Mouse (Mus musculus): ENCODE measurements around the gene Rtkn. TPM values are rescaled to one million over a fixed set of nuclear protein-coding genes. Genes with fewer than 3 reads are reported as not detected.
A peak's percentile ranks its signal among the peaks of the same experiment; 100 is the strongest.
"Not testable (repeated sequence)": the region's sequence is repeated elsewhere in the genome, so short reads cannot be mapped to it uniquely, and the experiment has no call there.

Gene Rtkn
- polyA plus RNA-seq, 1 experiment = 30.2 TPM

DNA sequence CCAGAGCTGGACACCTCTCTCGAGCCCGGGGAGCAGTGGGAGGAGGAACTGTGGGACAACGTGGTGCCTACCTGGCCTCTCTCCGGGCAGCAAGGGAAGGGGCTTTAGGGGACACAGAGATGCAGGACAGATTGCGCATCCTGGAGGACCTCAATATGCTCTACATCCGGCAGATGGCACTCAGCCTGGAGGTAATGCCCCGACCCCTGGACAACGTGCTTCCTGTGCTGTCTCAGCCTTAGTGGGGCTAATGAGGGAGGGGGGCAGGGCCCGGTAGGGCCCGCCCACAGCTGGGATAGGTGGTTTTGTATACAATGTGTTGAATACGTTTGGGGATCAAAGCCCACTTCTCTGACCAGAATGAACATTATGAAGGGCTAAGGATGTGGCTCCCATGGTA lies 2.8 kb downstream of the Rtkn start:
- DNase-seq (ENCODE audit: low read depth) = no peak

DNA sequence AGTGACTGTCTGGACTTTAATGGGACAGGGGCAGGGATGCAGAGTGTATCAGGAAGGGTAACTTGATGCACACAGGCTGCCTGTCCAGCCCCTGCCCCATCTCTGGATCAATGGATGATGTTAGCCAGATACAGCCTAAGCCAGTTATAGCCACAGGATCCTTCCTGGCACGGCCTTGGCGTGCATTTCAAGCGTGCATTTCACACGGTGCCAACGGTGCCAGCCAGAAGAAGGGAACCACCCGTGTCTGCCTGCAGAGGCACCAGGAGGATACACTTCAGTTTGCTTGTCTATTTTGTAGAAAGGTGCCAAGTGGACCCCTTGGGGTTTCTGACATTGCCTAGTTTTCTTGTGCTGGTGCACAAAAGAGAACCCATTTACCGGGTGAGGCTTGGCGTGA lies 4.8 kb downstream of the Rtkn start:
- no peak for DNase-seq (ENCODE audit: low read depth)

DNA sequence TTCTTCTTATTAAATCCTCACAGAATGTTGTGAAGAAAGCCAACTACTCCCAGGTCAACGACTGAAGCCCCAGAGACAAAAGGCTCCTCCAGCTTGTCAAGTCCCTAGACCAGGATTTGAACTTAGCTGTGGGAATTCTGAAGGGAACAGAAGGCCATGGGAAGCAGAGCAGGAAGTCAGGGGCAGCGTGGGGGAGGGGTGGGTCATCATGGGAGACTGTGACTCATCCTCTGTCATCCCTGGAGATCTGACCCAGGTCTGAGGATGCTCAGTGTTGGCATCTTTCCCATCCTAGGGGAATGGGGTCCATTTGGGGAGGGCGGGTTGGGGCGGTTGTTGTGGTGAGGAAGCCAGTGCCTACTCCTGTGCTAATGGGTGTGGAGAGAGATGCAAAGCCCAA lies 6.4 kb downstream of the Rtkn start:
- no peak for DNase-seq (ENCODE audit: low read depth)

DNA sequence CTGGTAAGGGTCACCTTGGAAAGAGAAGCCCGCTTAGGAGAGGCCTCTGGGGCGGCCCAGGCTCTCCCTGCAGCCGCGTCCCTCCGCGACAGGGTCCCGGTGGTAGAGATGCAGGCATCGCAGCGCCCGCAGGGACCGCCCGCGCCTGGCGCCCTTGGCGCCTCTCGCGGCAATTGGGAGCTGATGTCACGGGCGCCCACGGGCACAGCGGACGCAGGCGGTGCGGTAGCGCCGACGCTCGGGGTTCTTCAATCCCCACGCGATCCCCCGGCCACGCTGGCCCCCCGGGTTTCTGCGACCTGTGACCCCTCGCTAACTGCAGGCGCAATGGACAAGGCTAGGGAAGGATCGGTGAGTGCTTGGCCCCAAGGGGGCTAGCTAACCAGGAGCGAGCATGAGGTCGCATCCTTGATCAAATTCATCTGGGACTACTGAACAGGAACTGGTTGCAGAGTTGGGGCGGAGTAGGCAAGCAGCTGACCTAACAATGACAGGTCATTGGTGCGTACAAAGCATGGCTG lies 7.0 kb downstream of the Rtkn start:
- no peak for DNase-seq (ENCODE audit: low read depth)

DNA sequence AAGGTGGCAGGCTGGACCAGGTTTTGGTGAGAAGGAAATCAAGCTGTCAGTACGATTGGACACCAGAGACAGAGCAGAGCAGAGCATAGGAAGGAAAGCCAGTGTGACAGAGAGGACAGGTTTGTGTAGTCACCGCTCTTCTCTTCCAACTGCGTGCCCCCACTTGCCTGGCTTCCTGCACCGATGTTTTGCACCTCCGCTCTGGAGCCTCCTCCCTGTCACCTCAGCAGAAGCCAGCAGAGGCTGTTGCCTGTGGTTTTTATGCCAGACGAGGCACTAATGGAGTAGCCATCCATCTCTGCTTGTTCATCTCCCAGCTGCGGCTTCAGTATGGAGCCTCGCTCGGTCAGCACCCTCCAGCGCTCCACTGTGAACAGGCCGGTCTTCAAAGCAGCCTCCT lies 7.6 kb downstream of the Rtkn start:
- no peak for DNase-seq (ENCODE audit: low read depth)

DNA sequence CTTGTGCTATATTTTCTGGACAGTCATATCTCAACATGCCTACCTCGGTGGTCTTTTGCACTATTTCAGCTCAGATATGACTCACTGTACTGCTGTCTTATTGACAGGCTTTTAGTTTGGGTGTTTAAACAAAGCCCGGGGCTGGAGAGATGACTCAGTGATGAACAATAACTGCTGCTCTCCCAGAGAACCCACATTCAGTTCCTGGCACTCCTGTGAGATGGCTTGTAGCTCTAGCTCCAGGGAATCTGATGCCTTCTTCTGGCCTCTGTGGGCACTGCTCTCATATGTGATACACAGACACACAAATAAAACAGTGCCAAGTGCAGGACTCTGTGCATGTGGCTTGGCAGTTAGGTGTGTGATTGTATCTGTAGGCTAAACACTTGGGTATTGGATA lies 9.9 kb downstream of the Rtkn start:
- DNase-seq (ENCODE audit: low read depth) = no peak

DNA sequence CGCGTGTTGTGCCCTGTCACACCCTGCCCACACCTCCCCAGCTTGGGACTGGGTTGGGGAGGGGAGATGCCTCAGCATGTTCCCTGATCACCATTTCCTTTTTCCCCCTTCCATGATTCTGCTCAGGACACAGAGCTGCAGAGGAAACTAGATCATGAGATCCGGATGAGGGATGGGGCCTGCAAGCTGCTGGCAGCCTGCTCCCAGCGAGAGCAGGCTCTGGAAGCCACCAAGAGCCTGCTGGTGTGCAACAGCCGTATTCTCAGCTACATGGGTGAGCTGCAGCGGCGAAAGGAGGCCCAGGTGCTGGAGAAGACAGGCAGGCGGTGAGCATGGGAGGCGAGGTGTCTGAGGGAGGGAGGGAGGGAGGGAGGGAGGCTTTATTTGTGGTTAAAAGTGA lies 10.5 kb downstream of the Rtkn start:
- no peak for DNase-seq (ENCODE audit: low read depth)

DNA sequence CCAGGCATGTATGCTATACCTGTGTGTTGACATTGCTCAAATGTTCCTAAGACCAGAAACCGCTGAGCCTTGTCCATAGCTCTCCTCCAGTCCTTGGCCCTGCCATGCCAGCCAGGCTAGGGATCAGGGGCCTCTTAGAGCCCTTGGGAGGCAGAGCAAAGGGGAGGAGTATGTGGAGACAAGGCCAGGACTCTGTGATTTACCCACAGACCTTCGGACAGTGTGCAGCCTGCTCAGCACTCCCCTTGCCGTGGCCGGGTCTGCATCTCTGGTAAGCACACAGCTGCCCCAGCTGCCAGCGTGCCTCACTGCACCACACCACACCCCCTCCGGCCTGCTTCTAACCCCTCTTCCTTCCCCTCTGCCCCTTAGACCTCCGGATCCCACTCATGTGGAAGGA lies 12.0 kb downstream of the Rtkn start:
- no peak for DNase-seq (ENCODE audit: low read depth)

DNA sequence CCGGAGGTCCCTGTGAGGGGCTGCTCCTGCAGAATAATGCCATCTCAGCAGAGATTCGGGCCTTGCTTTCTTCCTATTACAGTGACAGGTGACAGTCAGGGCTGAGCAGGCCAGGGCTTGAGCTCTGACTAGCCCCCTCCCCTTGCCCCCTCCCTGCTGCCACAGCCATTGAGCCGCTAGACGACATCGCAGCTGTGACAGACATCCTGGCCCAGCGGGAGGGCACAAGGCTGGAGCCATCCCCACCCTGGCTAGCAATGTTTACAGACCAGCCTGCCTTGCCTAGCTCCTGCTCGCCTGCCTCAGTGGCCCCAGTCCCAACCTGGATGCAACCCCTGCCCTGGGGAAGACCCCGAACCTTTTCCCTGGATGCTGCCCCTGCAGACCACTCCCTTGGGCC lies 16.5 kb downstream of the Rtkn start:
- no peak for DNase-seq (ENCODE audit: low read depth)

DNA sequence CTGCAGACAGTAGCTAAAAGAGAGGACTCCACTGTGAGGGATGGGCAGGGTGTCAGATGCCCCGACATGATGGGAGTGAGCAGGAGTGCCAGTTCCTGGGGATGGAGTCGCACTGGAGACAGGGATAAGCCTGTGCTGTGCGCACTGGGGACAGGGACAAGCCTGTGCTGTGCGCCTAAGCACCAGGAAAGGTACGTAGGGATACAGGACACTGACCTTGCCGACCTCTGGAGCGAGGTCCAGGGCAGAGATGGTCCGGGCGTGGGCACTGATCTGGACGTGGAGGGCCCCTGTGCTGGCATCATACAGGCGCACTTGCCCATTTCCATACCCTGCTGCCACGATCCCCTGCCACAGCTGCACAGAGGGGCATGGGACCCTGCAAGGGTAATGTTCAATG lies 17.8 kb downstream of the Rtkn start:
- no peak for DNase-seq (ENCODE audit: low read depth)

DNA sequence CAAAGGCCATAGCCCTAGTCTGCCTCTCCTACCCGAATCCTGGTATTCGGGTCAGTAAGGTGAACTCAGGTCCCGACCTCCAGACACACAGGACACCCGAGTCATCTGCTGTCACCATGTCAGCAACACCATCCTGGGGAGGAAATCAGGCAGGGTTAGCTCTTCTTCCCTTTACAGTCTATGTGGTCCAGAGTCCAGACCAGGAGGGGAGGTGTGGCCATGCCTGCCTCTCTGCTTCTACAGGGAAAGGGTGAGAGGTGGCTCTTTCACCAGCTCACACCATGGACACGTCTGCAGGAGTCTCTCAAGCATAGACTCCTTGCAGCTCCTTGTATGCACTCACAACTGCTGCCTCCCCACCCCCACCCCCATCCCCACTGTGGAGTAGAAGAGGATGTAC lies 18.2 kb downstream of the Rtkn start:
- DNase-seq (ENCODE audit: low read depth) = no peak

DNA sequence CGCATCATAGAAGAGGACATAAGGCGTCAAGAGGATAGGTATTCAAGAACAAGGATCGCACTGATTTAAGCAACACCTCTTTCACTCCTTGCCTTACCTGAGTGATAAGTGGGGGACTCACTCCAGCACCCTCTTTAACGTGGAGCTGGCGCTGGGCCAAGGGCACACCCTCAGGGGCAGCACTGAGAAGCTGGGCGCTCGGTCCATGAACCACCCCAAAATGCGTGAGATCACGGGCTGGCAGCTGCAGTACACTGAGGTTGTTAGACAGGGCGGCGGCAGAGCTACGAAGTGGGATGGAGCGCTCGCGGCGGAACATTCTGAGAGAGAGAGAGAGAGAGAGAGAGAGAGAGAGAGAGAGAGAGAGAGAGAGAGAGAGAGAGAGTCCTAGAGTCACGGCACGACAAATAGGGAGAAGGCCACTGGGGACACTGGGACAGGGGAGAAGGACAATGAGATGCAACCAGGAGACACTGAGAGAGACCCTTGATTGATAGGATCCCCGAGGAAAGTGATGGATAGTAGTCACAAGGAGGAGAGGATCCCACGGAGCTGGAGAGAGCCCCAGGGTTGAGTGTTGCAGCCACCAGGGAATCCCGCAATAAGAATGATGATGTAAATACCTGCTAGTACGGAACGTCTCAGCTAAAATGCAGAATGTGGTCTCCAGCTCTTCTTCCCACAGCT lies 20.4 kb downstream of the Rtkn start:
- no peak for DNase-seq (ENCODE audit: low read depth)

DNA sequence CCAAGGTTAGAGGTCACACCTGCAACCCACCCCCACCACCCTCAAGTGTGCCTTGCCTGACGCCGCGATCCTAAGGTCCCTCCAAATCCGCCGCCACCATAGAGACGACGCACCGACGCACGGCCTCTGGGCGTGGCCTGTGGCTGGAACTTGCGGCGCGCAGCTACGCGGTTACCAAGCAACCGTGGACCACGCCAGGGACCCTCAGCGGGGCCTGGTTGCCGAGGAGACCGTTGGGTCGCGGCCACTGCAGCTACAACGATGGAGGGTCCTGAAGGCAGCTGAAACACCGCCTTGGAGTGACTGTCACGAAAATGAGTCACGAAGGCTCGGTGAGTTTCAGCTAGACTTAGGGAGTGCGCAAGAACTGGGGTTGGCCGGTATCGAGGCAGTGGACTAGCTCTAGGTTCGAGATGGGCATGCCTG lies 21.0 kb downstream of the Rtkn start, which contains the start of the genes Wdr54 and 1700003E16Rik:
Wdr54 (minus strand) TSS at position 139 of the 426 bp plus-strand sequence.
1700003E16Rik (plus strand) TSS at position 146 of the 426 bp plus-strand sequence.
- DNase-seq (ENCODE audit: low read depth) = no peak

DNA sequence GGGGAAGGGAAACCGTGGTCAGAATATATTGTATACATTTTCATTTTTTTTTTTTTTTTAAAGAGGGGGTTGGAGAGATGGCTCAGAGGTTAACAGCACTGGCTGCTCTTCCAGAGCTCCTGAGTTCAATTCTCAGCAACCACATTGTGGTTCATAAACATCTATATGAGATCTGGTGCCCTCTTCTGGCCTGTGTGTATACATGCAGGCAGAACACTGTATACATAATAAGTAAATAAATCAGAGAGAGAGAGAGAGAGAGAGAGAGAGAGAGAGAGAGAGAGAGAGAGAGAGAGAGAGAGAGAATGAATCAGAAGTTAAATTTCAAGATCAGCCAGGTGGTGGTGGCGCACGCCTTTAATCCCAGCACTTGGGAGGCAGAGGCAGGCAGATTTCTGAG lies 24.2 kb downstream of the Rtkn start:
- DNase-seq (ENCODE audit: low read depth) = not testable (repeated sequence)

DNA sequence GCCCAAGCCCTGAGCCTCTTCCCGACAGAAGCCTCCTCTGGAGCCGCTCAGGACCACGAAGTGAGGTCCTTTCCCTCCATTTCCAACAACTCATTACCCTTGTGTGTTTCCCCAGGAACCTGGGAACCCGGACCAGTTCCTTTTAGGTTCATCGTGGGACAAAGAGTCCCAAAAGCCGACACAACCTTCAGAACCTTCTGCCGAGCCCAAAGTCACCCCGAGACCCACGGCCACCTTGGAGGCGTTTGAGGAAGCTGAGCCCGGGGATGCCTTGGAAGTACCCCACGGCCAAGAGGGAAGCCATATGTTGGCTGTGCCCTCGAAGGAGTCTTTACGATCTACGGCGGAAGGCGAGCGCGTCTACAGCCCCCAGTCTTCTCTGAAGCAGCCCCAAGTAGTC lies 26.2 kb downstream of the Rtkn start:
- DNase-seq (ENCODE audit: low read depth) = no peak

DNA sequence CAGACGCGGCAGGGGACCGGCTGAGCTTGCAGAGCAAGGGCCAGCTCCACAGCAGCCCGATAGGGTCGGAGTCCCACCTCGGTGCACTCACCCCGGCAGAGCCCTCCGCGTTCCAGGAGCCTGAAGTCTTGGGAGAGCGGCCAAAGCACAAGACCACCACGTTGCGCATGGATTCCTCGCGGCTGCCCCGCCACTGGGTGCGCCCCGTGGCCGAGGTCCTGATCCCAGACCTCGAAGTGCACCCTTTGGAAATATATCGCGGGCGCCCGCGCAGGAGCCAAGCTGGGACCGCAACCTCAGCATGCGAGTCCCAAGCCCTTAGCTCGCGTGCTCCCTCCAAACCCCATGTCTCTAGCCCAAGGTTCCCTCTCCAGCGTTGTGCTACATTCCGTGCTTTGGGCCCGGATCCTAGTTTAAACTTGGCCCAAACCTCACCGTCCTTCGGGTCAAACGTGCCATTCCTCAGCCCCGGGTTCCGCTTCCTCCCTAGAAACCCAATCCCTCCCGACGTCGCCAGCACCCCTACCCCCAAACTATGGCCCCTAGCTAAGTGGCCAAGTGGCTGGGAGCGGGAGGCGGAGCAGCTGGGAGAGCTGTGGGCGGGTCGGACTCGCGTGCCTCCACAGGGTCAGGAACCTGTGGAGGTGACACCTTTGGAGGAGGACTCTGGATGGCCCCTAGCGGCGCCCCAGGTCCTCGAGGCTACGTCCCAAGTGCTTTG lies 26.8 kb downstream of the Rtkn start:
- DNase-seq (ENCODE audit: low read depth) = no peak

DNA sequence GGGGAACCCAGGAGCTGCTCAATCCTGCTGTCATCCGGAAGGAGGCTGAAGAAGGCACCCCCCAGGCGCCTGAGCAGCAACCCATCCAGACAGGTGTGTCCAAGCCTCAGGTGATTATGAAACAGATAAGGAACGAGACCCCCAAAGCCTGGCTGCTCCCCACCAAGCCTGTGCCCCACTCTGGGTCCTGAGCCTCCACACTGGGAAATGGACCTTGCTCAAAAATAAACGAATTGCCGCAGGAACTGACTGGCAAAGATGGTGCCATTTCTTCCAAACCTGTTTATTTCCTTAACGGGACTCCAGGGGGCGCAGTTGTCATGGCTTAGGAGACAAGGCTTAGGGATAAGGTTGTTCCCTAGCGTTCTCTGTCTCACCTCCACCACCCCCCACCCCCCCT lies 27.4 kb downstream of the Rtkn start:
- DNase-seq (ENCODE audit: low read depth) = no peak

DNA sequence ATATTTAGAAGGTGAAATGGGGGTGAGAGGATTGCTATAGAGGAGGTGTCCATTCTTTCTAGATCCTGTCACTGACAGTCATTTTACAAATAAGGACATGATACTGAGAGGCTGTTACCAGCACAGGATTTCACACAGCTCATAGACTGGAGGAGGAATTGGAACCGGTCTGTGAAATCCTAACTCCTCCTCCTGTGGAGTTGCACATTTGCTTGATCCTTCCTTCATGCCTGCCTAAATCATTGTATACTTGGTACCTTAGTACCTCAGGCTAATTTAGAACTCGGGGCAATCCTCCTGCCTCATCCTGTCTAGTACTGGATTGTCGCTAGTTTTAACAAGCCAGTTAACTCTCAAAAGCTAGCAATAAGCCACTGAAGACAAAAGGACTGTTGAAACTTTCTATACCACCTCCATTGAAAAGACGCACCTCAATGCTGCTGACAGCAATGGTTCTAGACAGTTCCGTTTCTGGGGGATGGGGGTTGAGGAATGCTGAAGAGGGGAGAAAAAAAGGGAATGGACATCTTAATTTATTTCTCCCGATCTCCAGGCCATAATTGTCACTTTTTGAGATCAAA lies 29.9 kb downstream of the Rtkn start:
- no peak for DNase-seq (ENCODE audit: low read depth)

DNA sequence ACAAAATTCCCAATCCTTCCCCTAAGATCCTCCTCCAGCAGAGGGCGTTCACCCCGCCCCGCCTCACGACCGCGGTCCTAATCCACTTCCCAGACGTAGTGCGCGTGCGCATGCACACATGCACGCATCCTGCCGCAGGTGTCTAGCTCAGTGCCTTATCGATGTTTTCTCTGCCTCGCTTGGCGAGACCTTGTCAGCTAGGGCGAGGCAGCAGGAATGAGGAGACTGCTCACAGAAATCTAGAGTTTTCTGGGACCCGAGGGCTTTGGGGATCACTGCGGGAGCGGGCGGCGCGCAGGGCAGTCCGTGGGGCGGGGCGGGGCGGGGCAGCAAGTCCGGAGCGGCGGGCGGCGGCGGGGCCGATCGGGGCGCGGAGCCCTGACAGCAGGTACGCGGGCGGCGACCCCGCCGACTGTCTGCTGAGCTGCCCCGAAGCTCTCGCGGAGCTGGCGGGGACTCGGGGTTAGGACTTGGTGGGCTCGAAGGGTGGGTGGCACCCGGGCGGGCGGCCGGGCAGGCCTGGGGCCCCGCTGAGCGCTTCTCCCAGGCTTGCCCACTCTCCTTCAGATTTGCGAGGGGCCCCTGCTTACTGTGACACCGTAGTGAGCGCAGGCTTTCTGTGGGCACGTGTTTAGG lies 30.5 kb downstream of the Rtkn start, which contains the start of gene Dctn1:
Dctn1 (plus strand) TSS at position 314 of the 636 bp plus-strand sequence.
- peak; percentile 46 for DNase-seq (ENCODE audit: low read depth)

DNA sequence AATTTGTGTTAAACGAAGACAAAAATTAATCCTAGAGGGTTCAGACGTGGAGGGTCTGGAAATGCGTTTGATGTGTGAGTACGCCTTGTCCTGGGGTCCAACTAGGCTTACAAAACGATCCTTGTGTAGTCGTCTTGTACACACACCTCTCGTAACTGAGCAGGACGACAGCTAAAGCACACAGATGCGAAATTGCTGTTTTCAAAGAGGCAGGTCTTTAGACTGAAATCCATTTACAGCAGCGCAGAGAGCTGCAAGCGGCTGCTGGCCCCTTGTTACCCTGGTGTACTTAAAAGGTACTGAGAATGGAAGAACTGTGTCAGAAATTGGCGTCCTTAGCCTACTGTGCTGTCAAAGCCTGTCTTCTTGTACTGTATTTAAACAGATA lies 31.0 kb downstream of the Rtkn start:
- no peak for DNase-seq (ENCODE audit: low read depth)

DNA sequence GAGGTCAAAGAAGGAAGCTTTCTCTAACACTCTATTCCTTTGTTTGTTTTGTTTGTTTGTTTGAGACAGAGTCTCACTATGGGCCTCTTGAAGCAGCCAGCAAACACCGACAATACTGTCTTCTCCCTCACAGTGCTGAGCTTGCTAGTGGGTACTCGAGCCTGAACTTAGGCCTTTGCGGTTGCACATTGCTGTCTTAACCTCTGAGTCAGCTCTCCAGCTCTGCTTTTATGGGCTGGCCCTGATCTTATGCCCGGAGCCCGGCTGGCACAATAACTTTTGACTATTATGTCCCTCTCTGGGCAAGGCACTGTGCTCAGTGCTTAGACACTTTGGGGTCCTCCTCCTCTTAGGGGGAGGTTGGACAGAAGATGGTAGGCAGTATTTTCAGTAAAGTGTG lies 34.6 kb downstream of the Rtkn start:
- DNase-seq (ENCODE audit: low read depth) = no peak

DNA sequence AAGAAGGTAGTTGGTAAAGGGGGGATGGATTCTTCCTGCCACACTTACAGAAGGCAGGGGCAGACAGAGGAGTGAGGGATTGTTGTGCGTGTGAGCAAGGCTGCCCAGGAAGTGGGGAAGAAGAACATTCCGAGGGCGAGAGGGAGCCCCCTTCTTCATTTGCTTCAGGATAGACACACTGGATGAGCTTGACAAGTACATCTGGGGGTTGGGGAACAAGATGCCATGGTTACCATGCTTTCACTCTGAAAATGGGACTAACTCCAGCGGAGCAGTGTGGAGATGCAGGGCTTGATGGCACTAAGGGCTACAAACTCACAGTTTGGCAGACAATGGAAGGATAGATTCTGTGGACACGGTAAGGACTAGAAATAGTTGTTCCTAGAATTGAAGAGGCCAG lies 35.8 kb downstream of the Rtkn start:
- DNase-seq (ENCODE audit: low read depth) = no peak
